Mouse (Mus musculus): Measurements from ENCODE around the gene Zfyve28.
A peak's percentile ranks its signal among the peaks of the same experiment; 100 is the strongest.

The Zfyve28 gene

GRCm38 (mm10) chr5:34246443-34246842, 41.8 kb downstream of the Zfyve28 start:
- DNase-seq, result no peak

GRCm38 (mm10) chr5:34243062-34243461, 45.2 kb downstream of the Zfyve28 start:
- no peak for DNase-seq

- DNase-seq, result peak; percentile 60
These were observed 45.9 kb downstream of the Zfyve28 start for GRCm38 (mm10) chr5:34242224-34242963.

- DNase-seq, result no peak
These were observed 49.8 kb downstream of the Zfyve28 start for GRCm38 (mm10) chr5:34238444-34238843.

- peak; percentile 85 for DNase-seq
These were observed 52.3 kb downstream of the Zfyve28 start for GRCm38 (mm10) chr5:34235898-34236420.

GRCm38 (mm10) chr5:34235056-34235455, 53.2 kb downstream of the Zfyve28 start:
- no peak for DNase-seq

- DNase-seq, result peak; percentile 62
These were observed 55.1 kb downstream of the Zfyve28 start for GRCm38 (mm10) chr5:34233221-34233515.

GRCm38 (mm10) chr5:34232481-34233220, 55.6 kb downstream of the Zfyve28 start:
- peak; percentile 65 for DNase-seq

GRCm38 (mm10) chr5:34231901-34232300, 56.3 kb downstream of the Zfyve28 start:
- DNase-seq, result peak; percentile 69

GRCm38 (mm10) chr5:34230599-34231485, 57.4 kb downstream of the Zfyve28 start:
- peak; percentile 44 for DNase-seq

GRCm38 (mm10) chr5:34229503-34229902, 58.7 kb downstream of the Zfyve28 start:
- no peak for DNase-seq

GRCm38 (mm10) chr5:34225516-34225915, 62.7 kb downstream of the Zfyve28 start:
- DNase-seq, result no peak

- DNase-seq, result no peak
These were observed 63.7 kb downstream of the Zfyve28 start for GRCm38 (mm10) chr5:34224515-34224914.

- no peak for DNase-seq
These were observed 68.2 kb downstream of the Zfyve28 start for GRCm38 (mm10) chr5:34220001-34220400.

- no peak for DNase-seq
These were observed 69.6 kb downstream of the Zfyve28 start for GRCm38 (mm10) chr5:34218672-34219071.

GRCm38 (mm10) chr5:34217756-34218155, 70.5 kb downstream of the Zfyve28 start:
- DNase-seq, result no peak

GRCm38 (mm10) chr5:34216025-34216424, 72.2 kb downstream of the Zfyve28 start:
- no peak for DNase-seq

- DNase-seq, result no peak
These were observed 74.6 kb downstream of the Zfyve28 start for GRCm38 (mm10) chr5:34213659-34214058.

- DNase-seq, result peak; percentile 87
These were observed 78.0 kb downstream of the Zfyve28 start for GRCm38 (mm10) chr5:34210279-34210678.

- DNase-seq, result peak; percentile 74
These were observed 80.7 kb downstream of the Zfyve28 start for GRCm38 (mm10) chr5:34207503-34207902.

- no peak for DNase-seq
These were observed 82.5 kb downstream of the Zfyve28 start for GRCm38 (mm10) chr5:34205788-34206187.

- no peak for DNase-seq
These were observed 83.3 kb downstream of the Zfyve28 start for GRCm38 (mm10) chr5:34204911-34205310.

GRCm38 (mm10) chr5:34202006-34202405, 86.2 kb downstream of the Zfyve28 start:
- no peak for DNase-seq

Measured in thymus, postnatal 25 days (tissue).